Mouse (Mus musculus) forebrain, embryonic 11.5 days (tissue): ENCODE measurements around the gene Slc39a8. TPM values are rescaled to one million over a fixed set of nuclear protein-coding genes. Genes with fewer than 3 reads are reported as not detected.

Experiments
- ATAC-seq: fragments of 200-750 bp; cut with Nextera tagmentation; replicated peaks from 2 replicates; pipeline ENCODE4 v1.8.0; 2017; ENCODE audit warnings: moderate TSS enrichment; ENCODE audit not compliant: low FRiP score
- DNase-seq: peaks from one replicate; pipeline ENCODE4 v3.0.0-alpha.2; 2017; ENCODE audit warnings: low spot score
- H3K27ac ChIP-seq: fragments of 300-500 bp; sonication (generic); 2 replicates; pipeline ENCODE4 v1.5.1; 2014; ENCODE audit warnings: low read depth, low read length
- H3K27me3 ChIP-seq: fragments of 300-500 bp; sonication (generic); 2 replicates; pipeline ENCODE4 v1.6.1; 2014; ENCODE audit warnings: mild to moderate bottlenecking, low read length, mixed read lengths; ENCODE audit not compliant: control insufficient read depth, insufficient read depth
- H3K36me3 ChIP-seq: fragments of 300-500 bp; sonication (generic); 2 replicates; pipeline ENCODE4 v1.6.1; 2014; ENCODE audit warnings: mild to moderate bottlenecking, low read length, moderate library complexity, mixed read lengths; ENCODE audit not compliant: control insufficient read depth, insufficient read depth
- H3K4me1 ChIP-seq: fragments of 300-500 bp; sonication (generic); replicated peaks from 2 replicates; pipeline ENCODE4 v1.6.1; 2014; ENCODE audit warnings: low read length, mixed read lengths; ENCODE audit not compliant: control insufficient read depth, insufficient read depth
- H3K4me2 ChIP-seq: fragments of 300-500 bp; sonication (generic); 2 replicates; pipeline ENCODE4 v1.6.1; 2014; ENCODE audit warnings: low read depth, mild to moderate bottlenecking, low read length, moderate library complexity, mixed read lengths; ENCODE audit not compliant: severe bottlenecking
- H3K4me3 ChIP-seq: fragments of 300-500 bp; sonication (generic); 2 replicates; pipeline ENCODE4 v1.5.1; 2014; ENCODE audit warnings: low read depth, low read length
- H3K9ac ChIP-seq: fragments of 300-500 bp; sonication (generic); 2 replicates; pipeline ENCODE4 v1.6.1; 2014; ENCODE audit warnings: low read length
- H3K9me3 ChIP-seq: fragments of 300-500 bp; sonication (generic); 2 replicates; pipeline ENCODE4 v1.6.1; 2016; ENCODE audit warnings: low read length, mixed read lengths; ENCODE audit not compliant: control insufficient read depth
- WGBS: fragments of 180-500 bp; shearing (Covaris S2); extraction: QIAGEN DNeasy Blood & Tissue Kit; methylation state at CpG from one replicate; pipeline ENCODE4 v1.1.7; 2014; 5-methylcytosine and 5-hydroxymethylcytosine counted together
- polyA plus RNA-seq: library from polyadenylated mRNA; unstranded; fragments of >200 nt; fragmentation: Nextera tagmentation; extraction: Ambion mirVana; gene quantifications from 2 replicates; pipeline ENCODE4 v1.2.1, GENCODE M21; 2014

Slc39a8 gene
- polyA plus RNA-seq, 1 experiment from 2014 or later = 22.4 TPM

DNA sequence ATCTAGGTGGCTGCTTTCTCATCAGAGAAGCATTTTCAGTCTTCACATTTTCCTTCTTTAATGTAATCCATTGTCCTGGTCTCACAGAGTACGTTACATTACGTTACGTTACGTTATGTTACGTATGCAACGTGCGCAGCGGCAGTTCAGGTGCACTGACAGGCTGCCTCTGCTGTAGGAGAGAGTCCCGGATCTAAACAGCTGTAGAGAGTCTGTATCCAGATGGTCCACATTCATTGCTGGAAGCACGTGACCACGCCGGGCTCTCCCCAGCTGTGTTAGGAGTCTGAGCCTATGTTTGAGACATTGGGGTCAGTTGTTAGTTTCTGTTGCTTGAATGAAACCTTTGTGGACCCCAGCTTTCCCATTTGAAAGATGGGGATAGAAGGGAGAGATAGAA, 15.1 kb downstream of the Slc39a8 start:
- no peak for ATAC-seq
- no peak overlapping the region for H3K4me2 ChIP-seq
- no peak overlapping the region for H3K4me3 ChIP-seq
- no peak overlapping the region for H3K27ac ChIP-seq
- no peak overlapping the region for H3K9ac ChIP-seq
- WGBS = 96% methylated on average over 12 of the region's 12 CpGs
- H3K36me3 ChIP-seq = no peaks in the 10 kb centered on the region
- H3K4me1 ChIP-seq = no peaks in the 10 kb centered on the region
- no peaks in the 10 kb centered on the region for H3K27me3 ChIP-seq
- H3K9me3 ChIP-seq = no peaks in the 10 kb centered on the region
- DNase-seq = no peak

DNA sequence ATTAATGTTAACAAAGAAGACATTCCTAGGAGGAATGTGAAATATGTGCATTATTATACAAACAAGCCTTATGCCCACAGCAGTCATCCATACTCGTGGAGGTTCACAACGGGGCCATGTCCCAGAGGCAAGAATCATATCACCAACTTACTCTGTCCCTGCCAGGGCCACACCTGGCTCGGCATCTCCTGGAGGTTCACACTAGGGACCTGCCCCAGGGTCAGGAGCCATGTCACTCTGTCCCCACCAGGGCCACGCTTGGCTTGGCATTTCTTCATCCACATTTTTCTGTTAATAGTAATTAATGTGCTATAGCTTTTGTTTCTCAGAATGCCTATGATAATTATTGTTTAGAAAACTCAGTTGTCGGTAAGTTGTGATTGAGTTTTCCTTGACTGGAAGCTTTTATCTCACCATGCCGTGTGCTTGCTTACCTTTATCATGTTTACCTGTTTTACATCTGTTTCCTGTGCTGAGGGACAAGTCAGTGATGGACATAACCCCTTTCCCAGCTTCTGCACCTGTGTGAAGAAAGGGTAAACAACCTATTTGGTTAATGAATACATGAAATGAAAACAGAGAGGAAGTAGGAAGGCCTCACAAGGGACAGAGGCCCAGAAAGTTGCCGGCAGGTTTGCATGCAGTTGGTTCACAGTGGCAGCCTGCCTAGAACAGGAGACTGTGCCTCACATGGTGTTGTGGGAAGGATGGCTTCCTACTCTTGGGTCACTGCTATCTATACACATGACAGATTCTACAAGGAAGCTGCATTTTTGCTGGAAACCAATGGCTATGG, 16.8 kb downstream of the Slc39a8 start:
- DNase-seq (no peak), ATAC-seq (no peak)
- Histone ChIP-seq H3K27ac (no peak overlapping the region), H3K4me3 (no peak overlapping the region), H3K9ac (no peak overlapping the region), H3K9me3 (no peaks in the 10 kb centered on the region), H3K27me3 (no peaks in the 10 kb centered on the region), H3K36me3 (no peaks in the 10 kb centered on the region), H3K4me2 (no peak overlapping the region), H3K4me1 (no peaks in the 10 kb centered on the region)
- WGBS = 84% methylated on average over 7 of the region's 7 CpGs

DNA sequence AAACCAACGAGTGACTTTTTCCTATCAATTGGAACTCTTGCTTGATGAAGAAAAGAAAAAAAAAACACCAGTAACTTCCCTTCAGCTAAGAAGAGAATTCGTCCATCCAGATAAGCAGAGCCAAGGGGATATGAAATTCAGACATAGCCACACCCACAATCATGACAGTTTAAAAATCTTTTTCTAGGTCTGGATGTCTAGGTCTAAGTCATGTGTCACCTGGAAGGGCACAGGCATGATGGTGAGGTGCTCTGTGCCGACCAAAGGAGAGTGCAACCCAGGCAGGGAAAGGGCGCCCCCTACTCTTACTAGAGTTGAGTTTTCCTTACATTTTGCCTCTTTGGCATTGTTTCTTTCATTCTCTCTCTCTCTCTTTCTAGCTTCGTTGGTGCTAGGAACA, 18.1 kb downstream of the Slc39a8 start:
- no peak overlapping the region for H3K4me2 ChIP-seq
- H3K9me3 ChIP-seq = no peaks in the 10 kb centered on the region
- no peak overlapping the region for H3K4me3 ChIP-seq
- H3K36me3 ChIP-seq = no peaks in the 10 kb centered on the region
- H3K27ac ChIP-seq = no peak overlapping the region
- no peak overlapping the region for H3K9ac ChIP-seq
- no peaks in the 10 kb centered on the region for H3K27me3 ChIP-seq
- ATAC-seq (no peak), DNase-seq (no peak)
- WGBS = 73% methylated on average over 5 of the region's 5 CpGs
- no peaks in the 10 kb centered on the region for H3K4me1 ChIP-seq

DNA sequence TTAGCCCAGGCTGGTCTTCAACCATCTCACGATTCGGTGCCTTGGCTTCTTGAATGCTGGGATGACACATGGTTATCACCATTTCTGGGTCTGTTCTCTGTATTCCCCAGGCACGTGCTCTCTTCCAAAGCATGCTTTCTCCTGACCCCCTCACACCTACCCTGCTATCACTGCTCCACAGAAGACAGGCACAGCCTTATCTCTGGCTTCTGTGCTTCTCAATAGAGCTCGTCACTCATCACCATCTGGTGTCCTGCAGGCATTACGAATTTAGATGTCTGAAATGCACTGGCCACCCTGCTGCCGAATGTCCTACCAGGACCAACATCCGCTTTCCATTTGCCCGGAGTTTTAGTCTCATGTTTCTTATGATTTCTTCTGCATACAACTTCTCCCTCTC, 18.6 kb downstream of the Slc39a8 start:
- H3K4me1 ChIP-seq = no peaks in the 10 kb centered on the region
- H3K27me3 ChIP-seq = no peaks in the 10 kb centered on the region
- ATAC-seq = no peak
- H3K27ac ChIP-seq = no peak overlapping the region
- no peak for DNase-seq
- no peaks in the 10 kb centered on the region for H3K36me3 ChIP-seq
- H3K9ac ChIP-seq = no peak overlapping the region
- no peaks in the 10 kb centered on the region for H3K9me3 ChIP-seq
- no peak overlapping the region for H3K4me3 ChIP-seq
- no peak overlapping the region for H3K4me2 ChIP-seq
- 82% methylated on average over 8 of the region's 8 CpGs for WGBS

DNA sequence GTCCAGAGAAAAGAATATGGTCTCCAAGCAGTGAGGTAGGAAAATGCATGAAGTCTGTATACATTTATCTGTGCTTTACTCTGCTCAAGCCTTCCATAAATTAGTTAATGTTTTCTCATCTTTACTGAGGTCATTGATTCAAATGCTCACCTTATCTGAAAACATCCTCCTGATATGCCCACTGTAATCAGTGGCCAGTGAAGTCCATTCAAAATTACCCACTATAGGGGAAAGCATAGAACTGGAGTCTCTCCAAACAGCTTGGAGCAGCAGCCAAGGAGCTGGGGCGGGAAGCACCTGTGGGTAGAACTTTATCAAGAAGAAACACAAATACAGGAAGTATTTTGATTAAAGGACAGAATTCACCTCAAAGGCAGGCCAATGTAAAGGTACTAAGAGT, 19.8 kb downstream of the Slc39a8 start:
- Histone ChIP-seq H3K4me1 (no peaks in the 10 kb centered on the region), H3K4me2 (no peak overlapping the region), H3K27ac (no peak overlapping the region), H3K4me3 (no peak overlapping the region), H3K27me3 (no peaks in the 10 kb centered on the region), H3K36me3 (no peaks in the 10 kb centered on the region), H3K9me3 (no peaks in the 10 kb centered on the region), H3K9ac (no peak overlapping the region)
- ATAC-seq = no peak
- no peak for DNase-seq
- WGBS = 84% methylated on average over 1 of the region's 1 CpGs

DNA sequence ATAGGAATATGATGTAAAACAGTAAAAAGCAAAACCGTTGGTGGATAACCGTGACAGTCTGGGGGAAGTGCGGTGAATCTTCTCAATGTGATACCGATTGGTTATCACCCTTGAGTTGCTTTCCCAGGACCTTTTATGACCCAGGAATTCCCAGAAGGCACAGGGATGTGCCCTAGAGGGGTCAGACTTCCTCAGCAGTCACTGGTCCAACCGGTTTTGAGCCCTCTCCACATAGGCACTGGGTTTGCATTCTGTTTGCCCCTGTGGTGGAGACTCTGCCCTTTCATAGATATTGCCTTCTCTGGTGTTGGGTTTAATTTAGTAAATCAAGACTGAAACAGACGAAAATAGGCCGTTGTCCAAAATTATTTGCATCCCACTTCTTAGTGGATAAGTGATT, 20.8 kb downstream of the Slc39a8 start:
- no peaks in the 10 kb centered on the region for H3K36me3 ChIP-seq
- WGBS = 67% methylated on average over 7 of the region's 7 CpGs
- no peaks in the 10 kb centered on the region for H3K9me3 ChIP-seq
- ATAC-seq = no peak
- H3K27me3 ChIP-seq = no peaks in the 10 kb centered on the region
- no peak overlapping the region for H3K4me3 ChIP-seq
- no peak overlapping the region for H3K4me2 ChIP-seq
- no peak overlapping the region for H3K27ac ChIP-seq
- no peaks in the 10 kb centered on the region for H3K4me1 ChIP-seq
- H3K9ac ChIP-seq = no peak overlapping the region
- no peak for DNase-seq

DNA sequence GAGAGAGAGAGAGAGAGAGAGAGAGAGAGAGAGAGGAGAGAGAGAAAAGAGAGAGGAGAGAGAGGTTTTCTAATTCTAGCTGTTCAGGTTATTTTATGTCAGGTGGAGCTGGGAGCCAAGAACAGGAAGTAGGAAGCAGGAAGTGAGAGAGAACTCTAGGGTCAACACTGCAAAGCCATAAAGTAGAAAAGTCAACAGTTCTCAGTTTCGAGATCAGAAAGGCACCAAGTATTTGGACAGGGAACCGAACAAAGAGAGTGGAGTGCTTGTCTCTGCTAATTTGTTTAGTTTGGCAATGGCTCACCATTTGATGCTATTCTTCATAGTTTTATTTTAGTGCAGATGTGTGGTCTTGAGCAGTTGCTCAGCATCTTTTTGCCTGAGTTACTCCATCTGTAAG, 26.5 kb downstream of the Slc39a8 start:
- ATAC-seq = no peak
- H3K27ac ChIP-seq = no peak overlapping the region
- H3K9ac ChIP-seq = no peak overlapping the region
- no peak overlapping the region for H3K4me2 ChIP-seq
- DNase-seq = no peak
- H3K27me3 ChIP-seq = no peaks in the 10 kb centered on the region
- H3K36me3 ChIP-seq = no peaks in the 10 kb centered on the region
- H3K4me3 ChIP-seq = no peak overlapping the region
- H3K4me1 ChIP-seq = no peaks in the 10 kb centered on the region
- no peaks in the 10 kb centered on the region for H3K9me3 ChIP-seq
- 86% methylated on average over 2 of the region's 2 CpGs for WGBS

DNA sequence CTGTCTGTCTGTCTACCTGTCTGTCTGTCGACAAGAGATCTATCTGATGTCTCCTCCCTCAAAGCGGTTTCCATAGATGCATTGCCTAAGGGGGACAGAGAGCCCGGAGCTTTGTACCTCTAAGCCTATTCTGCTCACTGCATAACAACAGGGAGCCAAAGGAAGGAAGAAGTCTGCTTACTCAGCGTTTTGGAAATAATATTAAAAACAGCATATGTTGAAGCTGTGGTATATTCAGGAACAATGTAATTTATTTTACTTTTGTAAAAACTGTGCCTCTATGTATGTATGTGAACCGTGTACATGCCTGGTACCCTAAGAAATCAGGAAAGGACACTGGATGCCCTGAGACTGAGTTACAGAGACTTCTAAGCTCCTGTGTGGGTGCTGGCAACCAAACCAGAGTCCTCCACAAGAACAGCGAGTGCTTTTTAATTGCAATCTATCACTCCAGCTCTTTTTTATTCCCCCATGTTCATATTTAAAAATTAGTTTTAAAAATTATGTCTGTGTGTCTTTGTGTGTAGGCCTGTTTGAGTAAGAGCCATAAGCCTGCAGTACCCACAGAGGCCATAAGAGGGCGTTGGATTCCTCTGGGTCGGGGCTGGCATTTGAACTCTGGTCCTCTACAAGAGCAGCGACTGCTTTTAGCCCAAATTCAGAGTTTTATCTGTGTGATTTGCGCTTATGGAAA, 28.7 kb downstream of the Slc39a8 start:
- Histone ChIP-seq H3K4me3 (no peak overlapping the region), H3K4me2 (no peak overlapping the region), H3K27me3 (no peaks in the 10 kb centered on the region), H3K4me1 (no peaks in the 10 kb centered on the region), H3K9ac (no peak overlapping the region), H3K36me3 (no peaks in the 10 kb centered on the region), H3K9me3 (no peaks in the 10 kb centered on the region), H3K27ac (no peak overlapping the region)
- WGBS = 83% methylated on average over 10 of the region's 10 CpGs
- ATAC-seq (no peak), DNase-seq (no peak)
